Mouse (Mus musculus): ENCODE measurements around the gene Poldip2. TPM values are rescaled to one million over a fixed set of nuclear protein-coding genes. Genes with fewer than 3 reads are reported as not detected.

Poldip2 gene
- polyA plus RNA-seq (2014; fragmentation: Illumina TruSeq; extraction: RNeasy Lipid Tissue Mini Kit (QIAGEN cat#74804); ENCODE audit: low read depth, low replicate concordance), result 39.3 TPM

DNA sequence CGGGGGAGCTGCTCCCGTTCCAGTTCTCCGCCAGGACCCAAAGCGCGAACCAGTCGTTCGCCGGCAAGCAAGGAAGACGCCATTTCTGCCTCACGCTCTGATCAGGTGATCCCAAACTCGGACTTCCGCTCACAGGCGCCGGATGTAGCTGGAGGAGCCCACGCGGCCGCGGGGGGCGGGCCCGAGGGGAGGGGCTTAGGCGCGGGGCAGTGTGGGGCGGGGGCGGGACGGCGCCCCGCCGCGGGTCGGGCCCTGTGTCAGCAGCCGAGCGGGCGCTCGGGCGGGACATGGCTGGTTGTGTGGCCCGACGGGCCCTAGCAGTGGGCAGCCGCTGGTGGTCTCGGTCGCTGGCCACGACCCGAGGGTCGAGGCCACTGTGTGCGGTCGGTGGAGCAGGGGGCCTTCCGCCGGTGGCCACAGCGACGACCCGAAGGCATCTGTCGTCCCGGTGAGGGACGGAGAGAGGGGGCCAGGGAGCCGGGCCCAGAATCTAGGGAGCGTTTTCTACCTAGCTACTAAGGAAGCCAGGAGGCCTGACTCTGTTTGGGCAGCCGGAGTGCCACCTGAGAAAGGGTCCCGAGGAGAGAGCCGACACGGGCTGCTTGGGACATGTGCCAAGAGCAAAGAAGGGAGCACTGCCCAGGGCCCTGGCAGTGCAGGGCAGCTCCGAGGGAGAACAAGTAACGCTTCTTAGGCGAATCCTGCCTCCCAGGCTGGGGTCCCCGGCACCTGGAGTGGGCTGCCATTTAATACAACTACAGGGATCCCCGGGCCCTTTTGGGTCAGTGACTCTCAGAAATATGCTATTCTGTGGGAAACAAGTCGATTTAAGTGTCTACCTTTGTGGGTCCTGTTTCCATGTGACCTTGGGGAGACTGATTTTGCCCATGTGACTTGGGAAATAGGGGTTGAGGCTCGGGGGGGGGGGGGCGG is at the start of gene Poldip2, which contains the start of gene Tmem199:
Gene Poldip2, plus strand, starts transcription at position 169 of the 933 bp plus-strand sequence.
Gene Tmem199, minus strand, starts transcription at position 148 of the 933 bp plus-strand sequence.

DNA sequence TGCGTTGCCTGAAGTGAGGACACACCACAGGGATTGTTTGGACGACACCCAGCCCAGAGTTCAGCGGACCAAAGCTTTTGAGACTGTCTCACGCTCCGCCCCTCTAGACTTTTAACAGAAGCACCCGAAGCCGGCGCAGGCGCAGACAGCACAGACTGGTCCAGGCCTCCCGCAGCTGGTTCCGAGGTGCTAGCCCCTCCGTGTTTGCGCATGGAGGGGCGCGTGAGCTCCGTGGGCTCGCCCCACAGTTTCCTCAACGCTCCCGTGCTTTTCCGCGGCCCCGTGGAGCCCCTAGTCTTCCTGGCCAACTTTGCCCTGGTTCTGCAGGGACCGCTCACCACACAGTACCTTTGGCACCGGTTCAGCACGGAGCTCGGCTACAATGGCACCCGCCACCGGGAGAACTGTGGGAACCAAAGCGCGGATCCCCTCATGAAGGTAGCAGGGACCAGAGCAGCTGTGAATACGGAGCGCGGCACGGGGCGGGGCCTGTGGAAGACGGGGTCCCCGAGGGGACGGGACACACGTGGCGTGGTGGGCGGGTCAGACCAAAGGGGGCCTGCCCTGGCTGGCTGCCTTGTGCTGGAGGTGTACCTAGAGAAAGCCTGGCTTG is 46.3 kb upstream of the Poldip2 start, which contains the start of gene Slc46a1:
Gene Slc46a1, plus strand, starts transcription at position 130 of the 613 bp plus-strand sequence.

DNA sequence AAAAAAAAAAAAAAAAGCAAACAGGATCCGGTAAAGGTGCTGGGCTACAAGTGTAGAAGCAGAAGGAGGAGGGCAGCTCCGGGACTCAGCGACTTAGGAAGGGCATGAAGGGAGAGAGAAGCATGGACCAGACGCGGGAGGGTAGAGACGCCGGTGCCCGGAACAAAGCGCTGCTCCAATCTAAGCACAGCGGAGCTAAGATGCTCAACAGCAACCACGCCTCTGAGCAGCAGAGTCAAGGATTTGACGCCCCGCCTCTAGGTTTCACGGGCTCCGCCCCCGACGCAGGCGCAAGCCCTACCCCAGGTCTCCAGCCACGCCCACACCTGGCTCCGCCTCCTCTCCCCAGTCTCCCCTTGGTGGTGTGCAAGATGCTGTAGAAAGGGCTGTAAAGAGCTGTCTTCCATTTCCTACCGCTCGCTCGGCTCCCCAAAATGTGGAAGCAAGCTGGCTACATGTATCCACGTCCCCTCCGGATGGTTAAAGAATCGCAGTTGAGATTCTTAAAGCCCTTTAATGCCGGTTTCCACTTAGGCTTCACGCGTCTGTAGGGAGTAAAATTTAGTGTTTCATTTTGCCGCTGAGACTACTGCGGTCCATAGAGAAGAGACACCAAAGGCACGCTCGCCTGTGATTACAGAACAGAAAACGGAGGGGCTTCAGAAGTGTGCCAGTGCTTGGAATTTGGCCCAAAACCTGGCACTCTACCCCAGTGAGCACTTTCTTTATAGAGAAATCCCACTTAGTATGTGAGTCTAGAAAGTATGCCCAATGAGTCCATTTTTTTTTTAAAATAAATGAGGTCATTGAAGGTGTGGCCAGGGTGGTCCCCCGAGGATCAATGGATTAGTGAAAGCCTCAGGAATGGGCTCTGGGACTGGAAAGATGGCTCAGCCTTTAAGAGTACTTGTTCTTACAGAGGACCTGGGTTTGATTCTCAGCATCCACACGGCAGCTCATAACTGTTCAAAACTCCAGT is 14.2 kb upstream of the Poldip2 start, which contains the start of gene Sarm1:
Gene Sarm1, minus strand, starts transcription at position 211 of the 979 bp plus-strand sequence.

DNA sequence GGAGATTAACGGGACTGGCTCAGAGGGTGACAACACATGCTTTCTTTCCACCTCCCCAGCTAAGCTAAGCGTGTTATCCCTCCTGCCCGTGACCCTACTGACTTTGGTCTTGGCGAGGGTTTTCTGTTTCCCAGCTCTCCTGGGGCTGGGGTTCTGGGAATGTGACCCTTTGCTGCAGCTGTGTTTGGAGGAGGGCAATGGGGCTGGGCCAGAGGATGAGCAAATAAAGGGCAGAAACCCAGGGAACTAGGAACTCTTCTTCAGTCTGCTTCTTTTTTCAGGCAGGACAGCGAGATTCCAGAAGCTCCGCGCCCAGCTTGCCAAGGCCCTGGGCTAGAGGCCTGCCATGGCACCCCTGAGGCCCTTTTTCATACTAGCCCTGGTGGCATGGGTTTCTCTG is 13.0 kb upstream of the Poldip2 start, which contains the start of gene Vtn:
Gene Vtn, plus strand, starts transcription at position 88 of the 400 bp plus-strand sequence.

DNA sequence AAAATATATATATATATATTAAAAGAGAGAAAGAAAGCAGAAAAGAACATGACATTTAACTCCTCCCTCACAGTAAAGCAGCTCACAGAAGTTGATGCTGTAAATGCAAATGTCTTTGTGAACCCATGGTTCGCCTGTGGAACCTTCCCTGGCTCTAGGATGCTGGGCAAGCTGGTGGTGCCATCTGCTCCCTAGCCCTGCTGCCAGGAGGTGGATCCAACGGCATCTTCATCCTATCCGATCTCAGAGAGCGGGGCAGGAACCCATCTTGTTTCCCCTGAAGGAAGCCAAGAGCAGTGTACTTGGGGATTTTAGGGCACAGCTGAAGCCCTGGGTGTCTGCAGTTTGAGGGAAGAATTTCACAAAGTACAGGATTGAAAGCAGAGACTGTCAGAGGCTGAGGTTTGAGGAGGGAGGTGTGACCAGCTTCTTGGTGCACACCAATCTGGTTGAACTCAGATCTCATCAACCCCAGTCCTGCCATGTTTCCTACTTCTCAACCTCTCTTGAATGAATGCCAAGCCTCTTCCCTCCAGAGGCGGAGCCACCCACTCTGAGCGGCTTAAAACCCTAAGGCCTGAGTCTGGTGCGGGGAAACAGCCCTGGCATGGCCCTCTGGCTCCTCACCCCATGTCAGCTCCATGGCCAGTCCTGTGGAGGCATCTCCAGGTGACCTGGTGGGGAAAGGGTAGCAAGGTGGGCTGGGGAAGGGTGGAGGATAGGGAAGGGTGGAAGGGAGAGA is 8.9 kb upstream of the Poldip2 start, which contains the start of gene Sebox:
Gene Sebox, plus strand, starts transcription at position 539 of the 742 bp plus-strand sequence.

DNA sequence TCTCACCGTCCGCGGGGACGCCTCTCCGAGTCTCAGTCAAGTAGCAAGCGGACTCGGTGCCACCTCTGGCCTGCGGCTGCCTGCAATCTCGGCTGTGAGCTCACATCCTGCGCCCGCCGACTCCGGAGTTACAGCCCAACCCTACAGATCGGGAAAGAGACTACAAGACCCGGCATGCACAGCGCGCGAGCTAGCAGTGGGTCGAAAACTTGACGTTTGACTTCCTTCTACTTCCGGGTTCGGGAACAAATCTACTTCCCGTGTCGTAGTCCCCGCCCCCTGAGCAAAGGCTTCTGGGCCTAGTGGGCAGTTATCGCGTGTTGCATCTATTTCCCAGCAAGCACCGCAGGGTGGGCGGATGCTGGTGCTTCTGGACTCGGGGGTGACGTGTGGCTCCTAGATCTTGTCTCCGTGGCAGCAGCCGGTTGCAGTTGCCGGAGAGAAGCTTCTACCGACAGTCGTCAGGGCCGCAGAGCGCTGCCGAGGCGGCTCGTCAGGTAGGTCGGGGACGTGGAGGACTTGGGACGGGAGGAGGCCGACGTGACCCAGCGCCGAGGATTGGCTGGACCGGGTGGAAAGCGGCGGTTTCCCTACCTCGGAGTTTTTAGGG is 24.2 kb downstream of the Poldip2 start, which contains the start of the genes Tnfaip1 and Ift20:
Gene Tnfaip1, minus strand, starts transcription at position 253 of the 610 bp plus-strand sequence.
Gene Ift20, plus strand, starts transcription at position 282 of the 610 bp plus-strand sequence.

DNA sequence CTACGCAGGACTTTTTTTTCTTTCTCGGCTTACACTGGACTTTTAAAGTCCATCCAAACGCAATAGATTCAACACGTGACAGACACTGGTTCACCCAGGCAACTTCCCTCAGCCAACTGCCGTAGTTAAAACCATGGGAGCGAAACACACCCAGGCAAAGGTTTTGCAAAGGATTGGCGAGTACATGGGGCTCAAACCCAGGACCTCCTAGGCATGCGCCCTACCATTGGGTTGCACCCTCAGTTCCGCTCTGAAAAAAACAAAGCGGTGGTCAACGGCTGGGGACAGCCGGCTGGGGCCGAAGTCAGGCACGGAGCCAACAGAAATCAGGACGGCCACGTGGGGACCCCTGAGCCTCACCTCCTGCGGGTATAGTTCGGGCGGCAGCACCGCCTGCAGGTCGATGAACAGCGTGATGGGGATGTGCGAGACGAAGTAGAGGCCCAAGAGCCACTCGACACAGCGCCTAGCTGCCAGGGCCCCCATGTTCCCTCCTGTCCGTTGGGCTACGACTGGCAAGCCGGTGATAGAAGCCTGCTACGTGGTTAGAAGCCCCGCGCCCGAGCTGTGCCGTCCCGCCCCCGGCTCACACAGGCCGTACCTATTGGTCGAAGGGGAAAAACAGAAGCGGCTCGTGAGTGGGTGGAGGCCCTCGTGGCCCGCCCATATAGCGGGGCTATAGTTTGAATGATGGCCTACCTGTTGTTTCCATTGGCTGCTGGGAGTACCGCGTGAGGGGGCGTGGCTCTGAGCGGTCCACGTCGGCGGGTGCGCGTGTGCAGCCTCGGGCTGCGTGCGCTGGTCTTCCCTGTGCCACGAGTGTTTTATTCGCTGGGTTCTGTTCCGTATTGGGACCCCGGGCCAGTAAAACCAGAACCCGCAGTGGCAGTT is 38.4 kb downstream of the Poldip2 start, which contains the start of gene Tmem97:
Gene Tmem97, minus strand, starts transcription at position 610 of the 891 bp plus-strand sequence.

Other genes with a start within 250 kb of the Poldip2 start
- 0.46 TPM for gene BC030499, start 221.4 kb upstream of the Poldip2 start, polyA plus RNA-seq (2014; fragmentation: Illumina TruSeq; extraction: RNeasy Lipid Tissue Mini Kit (QIAGEN cat#74804); ENCODE audit: low read depth, low replicate concordance)
- 48.0 TPM for gene Spag5, start 210.7 kb upstream of the Poldip2 start, polyA plus RNA-seq (2014; fragmentation: Illumina TruSeq; extraction: RNeasy Lipid Tissue Mini Kit (QIAGEN cat#74804); ENCODE audit: low read depth, low replicate concordance)
- 4.2 TPM for gene Aldoc, start 189.2 kb upstream of the Poldip2 start, polyA plus RNA-seq (2014; fragmentation: Illumina TruSeq; extraction: RNeasy Lipid Tissue Mini Kit (QIAGEN cat#74804); ENCODE audit: low read depth, low replicate concordance)
- gene Pigs, start 183.8 kb upstream of the Poldip2 start, polyA plus RNA-seq (2014; fragmentation: Illumina TruSeq; extraction: RNeasy Lipid Tissue Mini Kit (QIAGEN cat#74804); ENCODE audit: low read depth, low replicate concordance), result 3.7 TPM
- 9.2 TPM for gene Unc119, start 168.7 kb upstream of the Poldip2 start, polyA plus RNA-seq (2014; fragmentation: Illumina TruSeq; extraction: RNeasy Lipid Tissue Mini Kit (QIAGEN cat#74804); ENCODE audit: low read depth, low replicate concordance)
- gene Foxn1, start 125.6 kb upstream of the Poldip2 start, polyA plus RNA-seq (2014; fragmentation: Illumina TruSeq; extraction: RNeasy Lipid Tissue Mini Kit (QIAGEN cat#74804); ENCODE audit: low read depth, low replicate concordance), result not detected
- 0.41 TPM for gene Slc13a2, start 90.0 kb upstream of the Poldip2 start, polyA plus RNA-seq (2014; fragmentation: Illumina TruSeq; extraction: RNeasy Lipid Tissue Mini Kit (QIAGEN cat#74804); ENCODE audit: low read depth, low replicate concordance)
- gene Slc46a1, start 46.5 kb upstream of the Poldip2 start, polyA plus RNA-seq (2014; fragmentation: Illumina TruSeq; extraction: RNeasy Lipid Tissue Mini Kit (QIAGEN cat#74804); ENCODE audit: low read depth, low replicate concordance), result 0.31 TPM
- 0.15 TPM for gene Sarm1, start 14.4 kb upstream of the Poldip2 start, polyA plus RNA-seq (2014; fragmentation: Illumina TruSeq; extraction: RNeasy Lipid Tissue Mini Kit (QIAGEN cat#74804); ENCODE audit: low read depth, low replicate concordance)
- 0.73 TPM for gene Vtn, start 13.1 kb upstream of the Poldip2 start, polyA plus RNA-seq (2014; fragmentation: Illumina TruSeq; extraction: RNeasy Lipid Tissue Mini Kit (QIAGEN cat#74804); ENCODE audit: low read depth, low replicate concordance)
- not detected for gene Sebox, start 8.7 kb upstream of the Poldip2 start, polyA plus RNA-seq (2014; fragmentation: Illumina TruSeq; extraction: RNeasy Lipid Tissue Mini Kit (QIAGEN cat#74804); ENCODE audit: low read depth, low replicate concordance)
- gene Tmem199, start within 50 bp of the Poldip2 start, polyA plus RNA-seq (2014; fragmentation: Illumina TruSeq; extraction: RNeasy Lipid Tissue Mini Kit (QIAGEN cat#74804); ENCODE audit: low read depth, low replicate concordance), result 29.0 TPM
- 8.6 TPM for gene Tnfaip1, start 24.1 kb downstream of the Poldip2 start, polyA plus RNA-seq (2014; fragmentation: Illumina TruSeq; extraction: RNeasy Lipid Tissue Mini Kit (QIAGEN cat#74804); ENCODE audit: low read depth, low replicate concordance)
- 45.9 TPM for gene Ift20, start 24.2 kb downstream of the Poldip2 start, polyA plus RNA-seq (2014; fragmentation: Illumina TruSeq; extraction: RNeasy Lipid Tissue Mini Kit (QIAGEN cat#74804); ENCODE audit: low read depth, low replicate concordance)
- 411 TPM for gene Tmem97, start 38.6 kb downstream of the Poldip2 start, polyA plus RNA-seq (2014; fragmentation: Illumina TruSeq; extraction: RNeasy Lipid Tissue Mini Kit (QIAGEN cat#74804); ENCODE audit: low read depth, low replicate concordance)
- 25.2 TPM for gene Nlk, start 185.2 kb downstream of the Poldip2 start, polyA plus RNA-seq (2014; fragmentation: Illumina TruSeq; extraction: RNeasy Lipid Tissue Mini Kit (QIAGEN cat#74804); ENCODE audit: low read depth, low replicate concordance)
- 2.8 TPM for gene Ccnq, start 239.5 kb downstream of the Poldip2 start, polyA plus RNA-seq (2014; fragmentation: Illumina TruSeq; extraction: RNeasy Lipid Tissue Mini Kit (QIAGEN cat#74804); ENCODE audit: low read depth, low replicate concordance)

Data from testis, adult 10 weeks (tissue).